Mouse (Mus musculus) MEL (cell line): ENCODE data around the gene Klrb1a. TPM values are rescaled to one million over a fixed set of nuclear protein-coding genes. Genes with fewer than 3 reads are reported as not detected.

Source experiments
- DNase-seq: peaks from one replicate; pipeline ENCODE4 v3.0.0; 2011; ENCODE audit warnings: low read depth, low spot score
- H3K27ac ChIP-seq: 2 replicates; pipeline ENCODE4 v1.5.1; 2012; ENCODE audit warnings: low read depth, mild to moderate bottlenecking, control low read depth, low read length, moderate library complexity; ENCODE audit not compliant: control insufficient read depth
- H3K27me3 ChIP-seq, 2 experiments: fragments of 150-350 bp in 1 of 2; sonication (generic) in 1 of 2; 2 replicates each; pipeline ENCODE4 v1.6.1; 2012; ENCODE audit warnings: low read length in 2 of 2, mild to moderate bottlenecking in 2 of 2, improper control_type of control experiment in 1 of 2, moderate library complexity in 1 of 2; ENCODE audit not compliant: insufficient read depth in 2 of 2, control insufficient read depth in 1 of 2
- H3K36me3 ChIP-seq, 2 experiments: 2 replicates each; pipeline ENCODE4 v1.6.1; 2012 to 2014; ENCODE audit warnings: low read length in 2 of 2, improper control_type of control experiment in 1 of 2, inconsistent platforms in 1 of 2, mild to moderate bottlenecking in 1 of 2; ENCODE audit not compliant: insufficient read depth in 2 of 2, control insufficient read depth in 1 of 2
- H3K4me1 ChIP-seq, 2 experiments: fragments of 150-350 bp in 1 of 2; sonication (generic) in 1 of 2; 2 replicates each; pipeline ENCODE4 v1.6.1; 2012; ENCODE audit warnings: low read length in 2 of 2, improper control_type of control experiment in 1 of 2, mild to moderate bottlenecking in 1 of 2; ENCODE audit not compliant: insufficient read depth in 2 of 2, control insufficient read depth in 1 of 2
- H3K4me3 ChIP-seq, 2 experiments: fragments of 150-350 bp in 1 of 2; sonication (generic) in 1 of 2; 2 replicates each; pipeline ENCODE4 v1.5.1; 2012; ENCODE audit warnings: low read depth in 2 of 2, low read length in 2 of 2, mild to moderate bottlenecking in 2 of 2, moderate library complexity in 2 of 2, control low read depth in 1 of 2, improper control_type of control experiment in 1 of 2; ENCODE audit not compliant: control insufficient read depth in 1 of 2, insufficient read depth in 1 of 2
- H3K79me2 ChIP-seq: 2 replicates; pipeline ENCODE4 v1.6.1; 2012; ENCODE audit warnings: mild to moderate bottlenecking, low read length, moderate library complexity; ENCODE audit not compliant: control insufficient read depth, poor library complexity, insufficient read depth
- H3K9ac ChIP-seq: 2 replicates; pipeline ENCODE4 v1.6.1; 2012; ENCODE audit warnings: low read depth, mild to moderate bottlenecking, control low read depth, low read length, moderate library complexity; ENCODE audit not compliant: control insufficient read depth, poor library complexity, severe bottlenecking
- H3K9me3 ChIP-seq: fragments of 150-350 bp; sonication (generic); replicated peaks from 2 replicates; pipeline ENCODE4 v1.6.1; 2012; ENCODE audit warnings: mild to moderate bottlenecking, low read length, improper control_type of control experiment, moderate library complexity; ENCODE audit not compliant: insufficient read depth
- BHLHE40 ChIP-seq: IDR thresholded peaks from 2 replicates; pipeline ENCODE4 v1.6.1; 2012; ENCODE audit warnings: low read depth, mild to moderate bottlenecking, inconsistent platforms, low read length, improper control_type of control experiment, borderline replicate concordance
- CHD1 ChIP-seq: IDR thresholded peaks from 2 replicates; pipeline ENCODE4 v1.6.1; 2012; ENCODE audit warnings: low read depth, mild to moderate bottlenecking, inconsistent platforms, low read length, improper control_type of control experiment
- CTCF ChIP-seq, 3 experiments: IDR thresholded peaks in 2 of 3; conservative IDR thresholded peaks in 1 of 3; 2 replicates each; pipeline ENCODE4 v1.5.1; 2011 to 2012; ENCODE audit warnings: low read length in 3 of 3, low read depth in 2 of 3, mild to moderate bottlenecking in 2 of 3, improper control_type of control experiment in 1 of 3, inconsistent platforms in 1 of 3, mixed read lengths in 1 of 3, moderate library complexity in 1 of 3; ENCODE audit not compliant: control insufficient read depth in 1 of 3, insufficient read depth in 1 of 3, poor library complexity in 1 of 3, severe bottlenecking in 1 of 3
- E2F4 ChIP-seq: IDR thresholded peaks from 2 replicates; pipeline ENCODE4 v1.6.1; 2011; ENCODE audit warnings: low read depth, low read length, improper control_type of control experiment, borderline replicate concordance
- EP300 ChIP-seq, 2 experiments: IDR thresholded peaks; 2 replicates each; pipeline ENCODE4 v1.6.1; 2011; ENCODE audit warnings: improper control_type of control experiment in 2 of 2, low read length in 2 of 2, low read depth in 1 of 2, mild to moderate bottlenecking in 1 of 2
- GABPA ChIP-seq: IDR thresholded peaks from 2 replicates; pipeline ENCODE4 v1.6.1; 2012; ENCODE audit warnings: low read depth, mild to moderate bottlenecking, inconsistent platforms, low read length, improper control_type of control experiment, moderate library complexity
- GATA1 ChIP-seq: IDR thresholded peaks from 2 replicates; pipeline ENCODE4 v1.6.1; 2011; ENCODE audit warnings: low read depth, low read length, improper control_type of control experiment
- HCFC1 ChIP-seq: IDR thresholded peaks from 2 replicates; pipeline ENCODE4 v1.6.1; 2012; ENCODE audit warnings: low read depth, mild to moderate bottlenecking, inconsistent platforms, low read length, improper control_type of control experiment, moderate library complexity
- JUND ChIP-seq: IDR thresholded peaks from 2 replicates; pipeline ENCODE4 v1.6.1; 2011; ENCODE audit warnings: low read depth, mild to moderate bottlenecking, improper control_type of control experiment, low read length
- KAT2A ChIP-seq: conservative IDR thresholded peaks from 2 replicates; pipeline ENCODE4 v1.6.1; 2012; ENCODE audit warnings: low read depth, low read length, improper control_type of control experiment, inconsistent platforms
- MAX ChIP-seq: IDR thresholded peaks from 2 replicates; pipeline ENCODE4 v1.6.1; 2011; ENCODE audit warnings: low read length, improper control_type of control experiment
- MAZ ChIP-seq: IDR thresholded peaks from 2 replicates; pipeline ENCODE4 v1.6.1; 2012; ENCODE audit warnings: low read depth, mild to moderate bottlenecking, inconsistent platforms, low read length, improper control_type of control experiment
- MXI1 ChIP-seq: IDR thresholded peaks from 2 replicates; pipeline ENCODE4 v1.6.1; 2011; ENCODE audit warnings: mild to moderate bottlenecking, low read depth, low read length, improper control_type of control experiment
- MYC ChIP-seq: IDR thresholded peaks from 2 replicates; pipeline ENCODE4 v1.6.1; 2011; ENCODE audit warnings: low read depth, mild to moderate bottlenecking, low read length, improper control_type of control experiment, moderate library complexity
- NELFE ChIP-seq: IDR thresholded peaks from 2 replicates; pipeline ENCODE4 v1.6.1; 2011; ENCODE audit warnings: low read depth, low read length, improper control_type of control experiment
- NRF1 ChIP-seq: IDR thresholded peaks from 2 replicates; pipeline ENCODE4 v1.6.1; 2014; ENCODE audit warnings: low read depth, mild to moderate bottlenecking, inconsistent platforms, low read length, improper control_type of control experiment, moderate library complexity; ENCODE audit not compliant: poor library complexity, insufficient read depth, severe bottlenecking
- POLR2A ChIP-seq, 2 experiments: IDR thresholded peaks; 2 replicates each; pipeline ENCODE4 v1.6.1; 2011 to 2012; ENCODE audit warnings: low read length in 2 of 2, mild to moderate bottlenecking in 2 of 2, control low read depth in 1 of 2, improper control_type of control experiment in 1 of 2, low read depth in 1 of 2, moderate library complexity in 1 of 2; ENCODE audit not compliant: control insufficient read depth in 1 of 2, insufficient read depth in 1 of 2, poor library complexity in 1 of 2
- POLR2AphosphoS2 ChIP-seq: IDR thresholded peaks from 2 replicates; pipeline ENCODE4 v1.6.1; 2011; ENCODE audit warnings: low read length, improper control_type of control experiment
- POLR2AphosphoS5 ChIP-seq: IDR thresholded peaks from 2 replicates; pipeline ENCODE4 v1.6.1; 2012; ENCODE audit warnings: low read depth, borderline replicate concordance, mild to moderate bottlenecking, inconsistent platforms, low read length, moderate library complexity, mixed read lengths
- RAD21 ChIP-seq: IDR thresholded peaks from 2 replicates; pipeline ENCODE4 v1.6.1; 2011; ENCODE audit warnings: mild to moderate bottlenecking, low read depth, low read length, improper control_type of control experiment
- SIN3A ChIP-seq: IDR thresholded peaks from 2 replicates; pipeline ENCODE4 v1.6.1; 2012; ENCODE audit warnings: low read length, improper control_type of control experiment, inconsistent platforms
- TAL1 ChIP-seq: IDR thresholded peaks from 2 replicates; pipeline ENCODE4 v1.6.1; 2012; ENCODE audit warnings: mild to moderate bottlenecking, inconsistent platforms, low read length, moderate library complexity, mixed read lengths
- TCF12 ChIP-seq: IDR thresholded peaks from 2 replicates; pipeline ENCODE4 v1.6.1; 2014; ENCODE audit warnings: low read depth, mild to moderate bottlenecking, inconsistent platforms, low read length, improper control_type of control experiment, moderate library complexity
- ZKSCAN1 ChIP-seq: IDR thresholded peaks from 2 replicates; pipeline ENCODE4 v1.6.1; 2012; ENCODE audit warnings: low read depth, mild to moderate bottlenecking, inconsistent platforms, low read length, improper control_type of control experiment, moderate library complexity
- ZMIZ1 ChIP-seq: IDR thresholded peaks from 2 replicates; pipeline ENCODE4 v1.6.1; 2012; ENCODE audit warnings: low read depth, mild to moderate bottlenecking, inconsistent platforms, low read length, improper control_type of control experiment, moderate library complexity
- ZNF384 ChIP-seq: IDR thresholded peaks from 2 replicates; pipeline ENCODE4 v1.6.1; 2012; ENCODE audit warnings: low read depth, mild to moderate bottlenecking, inconsistent platforms, low read length, improper control_type of control experiment
- polyA plus RNA-seq, 2 experiments: library from polyadenylated mRNA; stranded (reverse) in 1 of 2; unstranded in 1 of 2; fragments of >175 nt in 1 of 2; fragments of >200 nt in 1 of 2; gene quantifications; 2 replicates each; pipeline versions ENCODE4 v1.2.1 to v1.2.4; 2012; ENCODE audit warnings: low replicate concordance in 2 of 2, low read depth in 1 of 2; ENCODE audit not compliant: insufficient read length in 2 of 2, insufficient read depth in 1 of 2, missing spikeins in 1 of 2
- total RNA-seq: library from RNA; depleted of rRNA; stranded (reverse); fragments of 300-350 nt; gene quantifications from 2 replicates; pipeline ENCODE4 v1.2.3, GENCODE M21; 2012

The Klrb1a gene
- total and polyA plus RNA-seq, 3 experiments = not detected

- TF ChIP-seq ZMIZ1 (no peak), KAT2A (no peak), MAX (no peak), POLR2AphosphoS5 (no peak), MAZ (no peak), GATA1 (no peak), MXI1 (no peak), POLR2A (IDR thresholded peaks at IDR 0.05; ENCODE audit: control insufficient read depth in 1 of 2, insufficient read depth in 1 of 2, low read depth in 1 of 2, low read length in 2 of 2, poor library complexity in 1 of 2) (no peak), TCF12 (no peak), CTCF (IDR thresholded peaks at IDR 0.05 in 2 of 3, conservative IDR thresholded peaks at IDR 0.05 in 1 of 3; ENCODE audit: control insufficient read depth in 1 of 3, insufficient read depth in 1 of 3, low read depth in 2 of 3, low read length in 3 of 3, poor library complexity in 1 of 3, severe bottlenecking in 1 of 3) (no peak), POLR2AphosphoS2 (no peak), E2F4 (no peak), ZNF384 (no peak), NELFE (no peak), BHLHE40 (no peak), ZKSCAN1 (no peak), EP300 (IDR thresholded peaks at IDR 0.05; ENCODE audit: low read depth in 1 of 2, low read length in 2 of 2) (no peak), GABPA (no peak), MYC (no peak), JUND (no peak)
- TF ChIP-seq, all 39 proteins: peak for 0
These were observed 46.0 kb downstream of the Klrb1a start for GRCm38 (mm10) chr6:128577301-128577700.

GRCm38 (mm10) chr6:128566589-128566988 lies 56.7 kb downstream of the Klrb1a start:
- H3K27me3 ChIP-seq = no peaks in the 10 kb centered on the region
- no peaks in the 10 kb centered on the region for H3K36me3 ChIP-seq
- peak overlapping the region; percentile 43 to 44 for H3K4me3 ChIP-seq
- peak; percentile 73 for DNase-seq
- H3K27ac ChIP-seq = peak overlapping the region; percentile 49
- H3K4me1 ChIP-seq = peaks cover 0 to 6% of the 10 kb centered on the region in 2 experiments; a peak in 1 of 4 replicates
- no peaks in the 10 kb centered on the region for H3K79me2 ChIP-seq
- no peaks in the 10 kb centered on the region for H3K9me3 ChIP-seq
- H3K9ac ChIP-seq = 0 out of 2 replicates have a peak overlapping the region, but pooled peaks have one; percentile 1
- TF ChIP-seq EP300 (IDR thresholded peaks at IDR 0.05; ENCODE audit: low read depth in 1 of 2, low read length in 2 of 2) (peak; percentile 13 to 57; a peak in 2 of 4 replicates), CHD1 (no peak), HCFC1 (0 out of 2 replicates have a peak, but pooled peaks have one; percentile 22), TAL1 (peak; percentile 51; the same call in 1 of the 2 replicates), SIN3A (peak; percentile 46; the same call in 1 of the 2 replicates), GATA1 (peak; percentile 25), RAD21 (no peak), TCF12 (no peak), NRF1 (peak; percentile 65)
- TF ChIP-seq, all 39 proteins: peak for 6

More at GRCm38 (mm10) chr6:128577301-128577700, 46.0 kb downstream of the Klrb1a start:
- H3K9me3 ChIP-seq = no peaks in the 10 kb centered on the region
- DNase-seq = no peak
- no peaks in the 10 kb centered on the region for H3K27me3 ChIP-seq
- no peak overlapping the region for H3K4me3 ChIP-seq
- H3K79me2 ChIP-seq = no peaks in the 10 kb centered on the region
- no peaks in the 10 kb centered on the region for H3K36me3 ChIP-seq
- H3K4me1 ChIP-seq = no peaks in the 10 kb centered on the region
- H3K27ac ChIP-seq = no peak overlapping the region
- H3K9ac ChIP-seq = no peak overlapping the region
